Mouse (Mus musculus) cortical plate, adult 2 months (tissue): ENCODE measurements at regions not wholly inside any gene's neighbourhood (a gene's known extent, or its start where the extent isn't known, plus 50 kb on each side); places are given as distances from the start of the nearest gene placed in this dataset.

Source experiments
- CTCF ChIP-seq: fragments of 200-500 bp; IDR thresholded peaks from 2 replicates; pipeline ENCODE4 v1.5.1; 2011; ENCODE audit warnings: mild to moderate bottlenecking, control low read depth, low read length; ENCODE audit not compliant: insufficient read depth; ENCODE audit errors: extremely low read depth
- POLR2A ChIP-seq: fragments of 200-500 bp; IDR thresholded peaks from 2 replicates; pipeline ENCODE4 v1.6.1; 2011; ENCODE audit warnings: mild to moderate bottlenecking, low read length, control low read depth; ENCODE audit not compliant: insufficient read depth; ENCODE audit errors: extremely low read depth

- TF ChIP-seq CTCF (no peak), POLR2A (no peak)
Measured at GRCm38 (mm10) chr11:24330366-24331124, 252.7 kb downstream of the Bcl11a start.
